Mouse (Mus musculus): ENCODE results near the gene Olfr341. TPM values are rescaled to one million over a fixed set of nuclear protein-coding genes. Genes with fewer than 3 reads are reported as not detected.

Gene Olfr341
- polyA plus RNA-seq (2016; fragmentation: Nextera tagmentation; extraction: Ambion mirVana) = not detected in 2 replicates

GRCm38 (mm10) chr2:36482368-36482767 is at the start of gene Olfr341:
Olfr341 (minus strand) TSS chr2:36482468.
- Histone ChIP-seq H3K9ac (no peak within 1 kb of the TSS), H3K27ac (no peak within 1 kb of the TSS), H3K36me3 (no peaks in the 10 kb centered on the region), H3K4me3 (no peak within 1 kb of the TSS), H3K9me3 (0 out of 2 replicates have a peak, but pooled peaks cover 5% of the 10 kb centered on the region), H3K27me3 (replicated peaks) (no peaks in the 10 kb centered on the region), H3K4me2 (replicated peaks) (no peak within 1 kb of the TSS), H3K4me1 (no peaks in the 10 kb centered on the region)
- ATAC-seq (ENCODE audit: low FRiP score, low read depth) = no peak

- 71% methylated on average over 3 of the region's 3 CpGs for WGBS
- Histone ChIP-seq H3K27ac (no peak within 1 kb of the TSS), H3K4me3 (no peak within 1 kb of the TSS), H3K36me3 (no peaks in the 10 kb centered on the region), H3K4me2 (replicated peaks) (no peak within 1 kb of the TSS), H3K4me1 (no peaks in the 10 kb centered on the region), H3K9me3 (peaks cover 23% of the 10 kb centered on the region), H3K9ac (no peak within 1 kb of the TSS), H3K27me3 (replicated peaks) (no peaks in the 10 kb centered on the region)
- ATAC-seq (ENCODE audit: low FRiP score, low read depth) = no peak
These were observed 42.4 kb upstream of the Olfr341 start, which contains the start of gene Olfr342 for GRCm38 (mm10) chr2:36524698-36525097. Olfr342 (plus strand) TSS chr2:36524998.

- H3K9me3 ChIP-seq = peaks cover 15% of the 10 kb centered on the region
- no peak overlapping the region for H3K27ac ChIP-seq
- H3K9ac ChIP-seq = no peak overlapping the region
- H3K4me2 ChIP-seq (replicated peaks) = no peak overlapping the region
- no peaks in the 10 kb centered on the region for H3K4me1 ChIP-seq
- no peaks in the 10 kb centered on the region for H3K36me3 ChIP-seq
- no peak overlapping the region for H3K4me3 ChIP-seq
- H3K27me3 ChIP-seq (replicated peaks) = no peaks in the 10 kb centered on the region
- ATAC-seq (ENCODE audit: low FRiP score, low read depth) = no peak
These were observed 8.6 kb downstream of the Olfr341 start for GRCm38 (mm10) chr2:36473634-36474033.

DNA sequence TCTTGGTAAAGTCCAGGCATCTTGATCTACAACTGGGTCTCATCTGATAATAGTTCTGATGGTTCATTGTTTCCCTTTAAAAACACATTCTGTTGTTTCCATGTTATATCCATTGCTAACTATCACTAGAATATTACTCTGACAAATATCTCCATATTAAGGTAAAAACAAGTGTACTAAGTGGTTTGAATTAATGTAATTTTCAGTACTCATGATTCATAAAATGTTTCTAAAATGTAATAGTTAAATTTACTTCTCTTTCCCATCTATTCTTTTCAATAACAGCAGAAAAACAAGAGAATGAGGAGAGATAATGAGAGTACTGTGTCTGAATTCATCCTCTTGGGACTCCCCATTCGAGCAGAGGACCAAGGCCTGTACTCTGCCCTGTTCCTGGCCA is 30.0 kb downstream of the Olfr341 start, which contains the start of gene Olfr340:
Gene Olfr340 (plus strand): TSS at position 301 of the 400 bp plus-strand sequence.
- Histone ChIP-seq H3K4me1 (no peaks in the 10 kb centered on the region), H3K4me3 (no peak within 1 kb of the TSS), H3K27me3 (replicated peaks) (no peaks in the 10 kb centered on the region), H3K9me3 (peaks cover 9% of the 10 kb centered on the region; the same call in 1 of the 2 replicates), H3K4me2 (replicated peaks) (no peak within 1 kb of the TSS), H3K9ac (no peak within 1 kb of the TSS), H3K27ac (no peak within 1 kb of the TSS), H3K36me3 (no peaks in the 10 kb centered on the region)
- WGBS = 63% methylated on average over 1 of the region's 1 CpGs
- ATAC-seq (ENCODE audit: low FRiP score, low read depth) = no peak

Other genes with a start within 250 kb of the Olfr341 start
- gene Olfr338, start 108.9 kb downstream of the Olfr341 start, polyA plus RNA-seq (2016; fragmentation: Nextera tagmentation; extraction: Ambion mirVana) = not detected in 2 replicates
- gene Olfr339, start 63.5 kb downstream of the Olfr341 start, polyA plus RNA-seq (2016; fragmentation: Nextera tagmentation; extraction: Ambion mirVana) = not detected in 2 replicates
- gene Olfr340, start 29.9 kb downstream of the Olfr341 start, polyA plus RNA-seq (2016; fragmentation: Nextera tagmentation; extraction: Ambion mirVana) = not detected in 2 replicates
- not detected in 2 replicates for gene Olfr342, start 42.5 kb upstream of the Olfr341 start, polyA plus RNA-seq (2016; fragmentation: Nextera tagmentation; extraction: Ambion mirVana)
- not detected in 2 replicates for gene Olfr344, start 84.2 kb upstream of the Olfr341 start, polyA plus RNA-seq (2016; fragmentation: Nextera tagmentation; extraction: Ambion mirVana)
- not detected in 2 replicates for gene Olfr345, start 157.6 kb upstream of the Olfr341 start, polyA plus RNA-seq (2016; fragmentation: Nextera tagmentation; extraction: Ambion mirVana)
- not detected in 2 replicates for gene Olfr346, start 203.3 kb upstream of the Olfr341 start, polyA plus RNA-seq (2016; fragmentation: Nextera tagmentation; extraction: Ambion mirVana)
- not detected in 2 replicates for gene Olfr347, start 249.4 kb upstream of the Olfr341 start, polyA plus RNA-seq (2016; fragmentation: Nextera tagmentation; extraction: Ambion mirVana)

Measured in neural tube, embryonic 12.5 days (tissue).